Mouse (Mus musculus) gastrocnemius, adult 18-20 months (tissue): Measurements from ENCODE around the gene Oas1a. TPM values are rescaled to one million over a fixed set of nuclear protein-coding genes. Genes with fewer than 3 reads are reported as not detected.
"Not testable (repeated sequence)": the region's sequence is repeated elsewhere in the genome, so short reads cannot be mapped to it uniquely, and the experiment has no call there.

Experiments
- DNase-seq: peaks from one replicate; pipeline ENCODE4 v3.0.0; 2021; ENCODE audit warnings: low spot score
- total RNA-seq, 2 experiments: library from RNA; stranded (reverse); gene quantifications; 2 replicates each; pipeline ENCODE4 v1.2.3; 2021

Gene Oas1a
- total RNA-seq, 2 experiments from 2014 or later = 0.12 to 0.16 TPM

- DNase-seq = not testable (repeated sequence)
These were observed 13.5 kb downstream of the Oas1a start for GRCm38 (mm10) chr5:120893866-120894265.

- DNase-seq = no peak
These were observed 15.1 kb downstream of the Oas1a start for GRCm38 (mm10) chr5:120892243-120892660.

- DNase-seq = not testable (repeated sequence)
These were observed 15.6 kb downstream of the Oas1a start for GRCm38 (mm10) chr5:120891566-120892242.

- no peak for DNase-seq
These were observed 16.3 kb downstream of the Oas1a start for GRCm38 (mm10) chr5:120890991-120891390.

- DNase-seq = no peak
These were observed 17.3 kb downstream of the Oas1a start for GRCm38 (mm10) chr5:120890026-120890425.

GRCm38 (mm10) chr5:120888294-120888815, 19.0 kb downstream of the Oas1a start:
- DNase-seq = not testable (repeated sequence)

GRCm38 (mm10) chr5:120887831-120888230, 19.5 kb downstream of the Oas1a start:
- DNase-seq = no peak

- DNase-seq = not testable (repeated sequence)
These were observed 19.9 kb downstream of the Oas1a start, which contains the start of gene Oas1g for GRCm38 (mm10) chr5:120887413-120887812. TSS of gene Oas1g (minus strand) at chr5:120887613.

- DNase-seq = not testable (repeated sequence)
These were observed 25.6 kb downstream of the Oas1a start for GRCm38 (mm10) chr5:120881681-120882080.

- DNase-seq = not testable (repeated sequence)
These were observed 28.5 kb downstream of the Oas1a start for GRCm38 (mm10) chr5:120878803-120879202.

- not testable (repeated sequence) for DNase-seq
These were observed 29.9 kb downstream of the Oas1a start for GRCm38 (mm10) chr5:120877407-120877806.

GRCm38 (mm10) chr5:120876839-120877238, 30.5 kb downstream of the Oas1a start:
- not testable (repeated sequence) for DNase-seq

- DNase-seq = no peak
These were observed 35.9 kb downstream of the Oas1a start for GRCm38 (mm10) chr5:120871469-120871868.

- no peak for DNase-seq
These were observed 36.5 kb downstream of the Oas1a start for GRCm38 (mm10) chr5:120870782-120871181.

- DNase-seq = no peak
These were observed 37.2 kb downstream of the Oas1a start for GRCm38 (mm10) chr5:120870081-120870480.

GRCm38 (mm10) chr5:120869436-120870015, 37.8 kb downstream of the Oas1a start:
- no peak for DNase-seq

- no peak for DNase-seq
These were observed 41.9 kb downstream of the Oas1a start for GRCm38 (mm10) chr5:120865336-120865860.

- DNase-seq = no peak
These were observed 46.2 kb downstream of the Oas1a start, which contains the start of gene Oas1h for GRCm38 (mm10) chr5:120861121-120861520. TSS of gene Oas1h (plus strand) at chr5:120861421.

GRCm38 (mm10) chr5:120859241-120859640, 48.1 kb downstream of the Oas1a start:
- DNase-seq = no peak

- peak; percentile 5 for DNase-seq
These were observed 57.7 kb downstream of the Oas1a start for GRCm38 (mm10) chr5:120849601-120850136.

- no peak for DNase-seq
These were observed 60.3 kb downstream of the Oas1a start, which contains the start of gene Oas1f for GRCm38 (mm10) chr5:120847067-120847466. TSS of gene Oas1f (plus strand) at chr5:120847367.
